Mouse (Mus musculus): ENCODE data around the gene Nnat.

DNA sequence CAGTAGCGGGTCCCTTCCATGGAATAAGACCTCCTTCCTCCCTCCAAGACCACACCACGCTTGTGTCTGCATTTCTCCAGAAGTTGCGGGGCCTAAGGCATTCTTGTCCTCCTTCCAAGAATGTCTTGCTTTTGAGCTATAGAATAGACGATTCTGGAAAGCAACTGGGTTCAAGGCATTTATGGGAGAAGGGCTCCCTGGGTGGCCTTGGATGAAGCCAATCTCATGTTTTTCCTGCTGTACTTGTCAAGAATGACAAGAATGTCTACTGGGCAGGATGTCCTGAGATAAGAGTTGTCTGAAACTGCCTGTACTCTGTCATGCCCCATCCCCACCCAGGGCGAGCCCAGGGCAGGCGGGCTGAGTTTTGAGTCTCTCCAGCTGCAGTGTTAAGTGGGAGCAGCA, 41.6 kb downstream of the Nnat start:
- TF ChIP-seq POLR2A (IDR thresholded peaks at IDR 0.05; ENCODE audit: insufficient read depth, low read length) (no peak), CTCF (IDR thresholded peaks at IDR 0.05; ENCODE audit: low read depth, low read length) (no peak)

Measured in ES-Bruce4 (cell line).